Mouse (Mus musculus): ENCODE data around the gene Mrgbp.
A peak's percentile ranks its signal among the peaks of the same experiment; 100 is the strongest.

GRCm38 (mm10) chr2:180562146-180562545 is 19.0 kb upstream of the Mrgbp start:
- TF ChIP-seq CTCF (IDR thresholded peaks at IDR 0.05; ENCODE audit: low read depth) (peak; percentile 45), EP300 (optimal IDR thresholded peaks at IDR 0.05) (no peak)
